Mouse (Mus musculus): ENCODE measurements at regions not wholly inside any gene's neighbourhood (a gene's known extent, or its start where the extent isn't known, plus 50 kb on each side); places are given as distances from the start of the nearest gene placed in this dataset.

GRCm38 (mm10) chr1:71937168-71937567, 274.9 kb downstream of the Mreg start:
- no peak overlapping the region for H3K9ac ChIP-seq (ENCODE audit: low read length)
- no peak overlapping the region for H3K4me2 ChIP-seq (ENCODE audit: low read depth, severe bottlenecking)
- no peak overlapping the region for H3K27ac ChIP-seq (replicated peaks; ENCODE audit: low read depth, low read length)
- ATAC-seq (ENCODE audit: insufficient number of reproducible peaks, low FRiP score, low TSS enrichment, low read depth): no peak
- H3K36me3 ChIP-seq (ENCODE audit: control insufficient read depth, insufficient read depth, low read length): no peaks in the 10 kb centered on the region
- H3K9me3 ChIP-seq (ENCODE audit: control insufficient read depth, low read length): no peaks in the 10 kb centered on the region
- WGBS: 63% methylated on average over 3 of the region's 3 CpGs
- no peaks in the 10 kb centered on the region for H3K27me3 ChIP-seq (ENCODE audit: control insufficient read depth, insufficient read depth, low read length)
- peaks cover 9% of the 10 kb centered on the region for H3K4me1 ChIP-seq (ENCODE audit: control insufficient read depth, insufficient read depth, low read length)
- DNase-seq (ENCODE audit: low spot score): no peak
- no peak overlapping the region for H3K4me3 ChIP-seq (ENCODE audit: low read depth, low read length)

GRCm38 (mm10) chr1:71936501-71937129, 275.5 kb downstream of the Mreg start:
- Histone ChIP-seq H3K9me3 (ENCODE audit: control insufficient read depth, low read length) (no peaks in the 10 kb centered on the region), H3K27me3 (ENCODE audit: control insufficient read depth, insufficient read depth, low read length) (no peaks in the 10 kb centered on the region), H3K27ac (replicated peaks; ENCODE audit: low read depth, low read length) (no peak overlapping the region), H3K36me3 (ENCODE audit: control insufficient read depth, insufficient read depth, low read length) (no peaks in the 10 kb centered on the region), H3K4me3 (ENCODE audit: low read depth, low read length) (no peak overlapping the region), H3K9ac (ENCODE audit: low read length) (no peak overlapping the region), H3K4me2 (ENCODE audit: low read depth, severe bottlenecking) (no peak overlapping the region), H3K4me1 (ENCODE audit: control insufficient read depth, insufficient read depth, low read length) (peaks cover 9% of the 10 kb centered on the region)
- ATAC-seq (ENCODE audit: insufficient number of reproducible peaks, low FRiP score, low TSS enrichment, low read depth) (no peak), DNase-seq (ENCODE audit: low spot score) (no peak)
- 21% methylated on average over 5 of the region's 5 CpGs for WGBS

- H3K9ac ChIP-seq (ENCODE audit: low read length): no peak overlapping the region
- no peak overlapping the region for H3K4me3 ChIP-seq (ENCODE audit: low read depth, low read length)
- no peaks in the 10 kb centered on the region for H3K4me1 ChIP-seq (ENCODE audit: control insufficient read depth, insufficient read depth, low read length)
- WGBS: 91% methylated on average over 2 of the region's 2 CpGs
- H3K9me3 ChIP-seq (ENCODE audit: control insufficient read depth, low read length): no peaks in the 10 kb centered on the region
- no peak overlapping the region for H3K27ac ChIP-seq (replicated peaks; ENCODE audit: low read depth, low read length)
- DNase-seq (ENCODE audit: low spot score) (no peak), ATAC-seq (ENCODE audit: insufficient number of reproducible peaks, low FRiP score, low TSS enrichment, low read depth) (no peak)
- no peaks in the 10 kb centered on the region for H3K36me3 ChIP-seq (ENCODE audit: control insufficient read depth, insufficient read depth, low read length)
- H3K27me3 ChIP-seq (ENCODE audit: control insufficient read depth, insufficient read depth, low read length): no peaks in the 10 kb centered on the region
- H3K4me2 ChIP-seq (ENCODE audit: low read depth, severe bottlenecking): no peak overlapping the region
Observed at GRCm38 (mm10) chr1:71925501-71925900, 272.5 kb upstream of the Fn1 start.

DNA sequence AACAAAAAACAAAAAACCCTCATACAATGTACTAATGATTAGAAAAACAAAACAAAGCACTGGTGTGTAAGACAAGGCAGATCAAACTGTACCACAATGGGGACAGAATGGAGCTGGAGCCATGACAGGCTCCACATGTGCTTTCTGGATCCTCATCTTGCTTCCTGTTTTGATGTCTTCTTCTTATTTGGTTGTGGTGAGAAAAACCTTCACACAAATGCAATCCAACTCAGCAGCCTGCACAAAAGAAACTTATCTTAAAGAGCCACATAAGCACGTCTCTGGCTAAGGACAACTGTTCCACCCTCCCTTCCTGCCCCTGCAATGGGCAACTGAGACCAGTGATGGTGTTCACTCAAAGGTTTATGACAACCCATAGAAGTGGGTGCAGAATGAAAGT, 271.9 kb upstream of the Fn1 start:
- Histone ChIP-seq H3K27me3 (ENCODE audit: control insufficient read depth, insufficient read depth, low read length) (no peaks in the 10 kb centered on the region), H3K9ac (ENCODE audit: low read length) (no peak overlapping the region)
- WGBS: 84% methylated on average over 1 of the region's 1 CpGs

DNA sequence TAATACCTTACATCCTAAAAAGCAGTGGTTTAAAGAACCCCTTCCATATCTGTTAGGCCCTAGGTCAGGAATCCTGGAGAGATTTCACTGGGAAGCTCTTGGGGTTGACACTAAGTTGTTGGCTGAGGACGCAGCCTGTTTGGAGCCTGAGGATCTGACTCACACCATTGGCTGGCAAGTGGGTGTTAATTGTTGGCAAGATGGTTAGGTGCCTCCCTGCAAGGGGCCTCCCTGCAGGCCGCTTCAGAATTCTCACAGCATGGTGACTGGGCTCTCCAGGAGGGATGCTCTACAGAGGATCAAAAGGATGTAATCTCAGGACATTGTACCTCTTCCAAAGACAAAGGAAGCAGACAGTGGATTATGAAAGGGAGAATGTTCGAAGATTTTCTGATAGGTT, 270.7 kb upstream of the Fn1 start:
- 39% methylated on average over 3 of the region's 3 CpGs for WGBS
- H3K9me3 ChIP-seq (ENCODE audit: control insufficient read depth, low read length): no peaks in the 10 kb centered on the region
- H3K36me3 ChIP-seq (ENCODE audit: control insufficient read depth, insufficient read depth, low read length): no peaks in the 10 kb centered on the region
- ATAC-seq (ENCODE audit: insufficient number of reproducible peaks, low FRiP score, low TSS enrichment, low read depth) (no peak), DNase-seq (ENCODE audit: low spot score) (no peak)
- H3K27ac ChIP-seq (replicated peaks; ENCODE audit: low read depth, low read length): no peak overlapping the region
- no peaks in the 10 kb centered on the region for H3K27me3 ChIP-seq (ENCODE audit: control insufficient read depth, insufficient read depth, low read length)
- H3K4me1 ChIP-seq (ENCODE audit: control insufficient read depth, insufficient read depth, low read length): no peaks in the 10 kb centered on the region
- H3K4me2 ChIP-seq (ENCODE audit: low read depth, severe bottlenecking): no peak overlapping the region
- H3K4me3 ChIP-seq (ENCODE audit: low read depth, low read length): no peak overlapping the region
- no peak overlapping the region for H3K9ac ChIP-seq (ENCODE audit: low read length)

More for the DNA sequence above, 271.9 kb upstream of the Fn1 start:
- DNase-seq (ENCODE audit: low spot score) (no peak), ATAC-seq (ENCODE audit: insufficient number of reproducible peaks, low FRiP score, low TSS enrichment, low read depth) (no peak)
- Histone ChIP-seq H3K9me3 (ENCODE audit: control insufficient read depth, low read length) (no peaks in the 10 kb centered on the region), H3K36me3 (ENCODE audit: control insufficient read depth, insufficient read depth, low read length) (no peaks in the 10 kb centered on the region), H3K27ac (replicated peaks; ENCODE audit: low read depth, low read length) (no peak overlapping the region), H3K4me2 (ENCODE audit: low read depth, severe bottlenecking) (no peak overlapping the region), H3K4me1 (ENCODE audit: control insufficient read depth, insufficient read depth, low read length) (no peaks in the 10 kb centered on the region), H3K4me3 (ENCODE audit: low read depth, low read length) (no peak overlapping the region)

DNA sequence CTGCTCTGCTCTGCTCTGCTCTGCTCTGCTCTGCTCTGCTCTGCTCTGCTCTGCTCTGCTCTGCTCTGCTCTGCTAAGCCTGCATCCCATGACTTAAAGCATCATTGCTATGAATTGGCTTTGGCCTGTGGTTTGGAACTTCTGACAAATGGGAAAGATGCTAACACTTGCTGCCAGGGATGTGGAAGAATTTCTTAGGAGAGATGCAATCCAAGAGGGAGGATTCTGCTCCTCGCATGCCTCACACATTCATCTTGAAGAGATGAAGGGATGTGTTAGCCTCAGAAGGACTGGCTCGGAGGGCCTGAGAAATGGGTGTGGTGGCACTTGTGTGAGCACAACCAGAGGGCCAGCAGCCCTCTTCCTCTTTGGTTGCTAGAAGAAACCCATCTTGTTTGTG, 268.5 kb upstream of the Fn1 start:
- H3K27me3 ChIP-seq (ENCODE audit: control insufficient read depth, insufficient read depth, low read length): no peaks in the 10 kb centered on the region
- no peak for DNase-seq (ENCODE audit: low spot score)
- H3K4me1 ChIP-seq (ENCODE audit: control insufficient read depth, insufficient read depth, low read length): no peaks in the 10 kb centered on the region
- ATAC-seq (ENCODE audit: insufficient number of reproducible peaks, low FRiP score, low TSS enrichment, low read depth): no peak
- no peak overlapping the region for H3K4me2 ChIP-seq (ENCODE audit: low read depth, severe bottlenecking)
- no peak overlapping the region for H3K27ac ChIP-seq (replicated peaks; ENCODE audit: low read depth, low read length)
- WGBS: 88% methylated on average over 2 of the region's 2 CpGs
- no peaks in the 10 kb centered on the region for H3K9me3 ChIP-seq (ENCODE audit: control insufficient read depth, low read length)
- H3K4me3 ChIP-seq (ENCODE audit: low read depth, low read length): no peak overlapping the region
- H3K36me3 ChIP-seq (ENCODE audit: control insufficient read depth, insufficient read depth, low read length): no peaks in the 10 kb centered on the region
- H3K9ac ChIP-seq (ENCODE audit: low read length): no peak overlapping the region

- Histone ChIP-seq H3K9ac (ENCODE audit: low read length) (no peak overlapping the region), H3K4me1 (ENCODE audit: control insufficient read depth, insufficient read depth, low read length) (no peaks in the 10 kb centered on the region), H3K9me3 (ENCODE audit: control insufficient read depth, low read length) (no peaks in the 10 kb centered on the region), H3K36me3 (ENCODE audit: control insufficient read depth, insufficient read depth, low read length) (no peaks in the 10 kb centered on the region), H3K27me3 (ENCODE audit: control insufficient read depth, insufficient read depth, low read length) (no peaks in the 10 kb centered on the region), H3K4me3 (ENCODE audit: low read depth, low read length) (no peak overlapping the region), H3K27ac (replicated peaks; ENCODE audit: low read depth, low read length) (no peak overlapping the region), H3K4me2 (ENCODE audit: low read depth, severe bottlenecking) (no peak overlapping the region)
- DNase-seq (ENCODE audit: low spot score) (no peak), ATAC-seq (ENCODE audit: insufficient number of reproducible peaks, low FRiP score, low TSS enrichment, low read depth) (no peak)
- 93% methylated on average over 2 of the region's 2 CpGs for WGBS
Observed at GRCm38 (mm10) chr1:71919891-71920290, 266.9 kb upstream of the Fn1 start.

GRCm38 (mm10) chr1:71917021-71917420, 264.0 kb upstream of the Fn1 start:
- WGBS: 81% methylated on average over 2 of the region's 2 CpGs

GRCm38 (mm10) chr1:71914439-71914838, 261.4 kb upstream of the Fn1 start:
- no peaks in the 10 kb centered on the region for H3K9me3 ChIP-seq (ENCODE audit: control insufficient read depth, low read length)
- H3K27ac ChIP-seq (replicated peaks; ENCODE audit: low read depth, low read length): no peak overlapping the region
- no peak overlapping the region for H3K9ac ChIP-seq (ENCODE audit: low read length)
- no peaks in the 10 kb centered on the region for H3K4me1 ChIP-seq (ENCODE audit: control insufficient read depth, insufficient read depth, low read length)
- no peak overlapping the region for H3K4me3 ChIP-seq (ENCODE audit: low read depth, low read length)
- no peak for DNase-seq (ENCODE audit: low spot score)
- no peaks in the 10 kb centered on the region for H3K36me3 ChIP-seq (ENCODE audit: control insufficient read depth, insufficient read depth, low read length)
- ATAC-seq (ENCODE audit: insufficient number of reproducible peaks, low FRiP score, low TSS enrichment, low read depth): no peak
- H3K27me3 ChIP-seq (ENCODE audit: control insufficient read depth, insufficient read depth, low read length): no peaks in the 10 kb centered on the region
- H3K4me2 ChIP-seq (ENCODE audit: low read depth, severe bottlenecking): no peak overlapping the region
- WGBS: 91% methylated on average over 3 of the region's 3 CpGs

More at GRCm38 (mm10) chr1:71917021-71917420, 264.0 kb upstream of the Fn1 start:
- no peaks in the 10 kb centered on the region for H3K4me1 ChIP-seq (ENCODE audit: control insufficient read depth, insufficient read depth, low read length)
- H3K4me3 ChIP-seq (ENCODE audit: low read depth, low read length): no peak overlapping the region
- no peak overlapping the region for H3K9ac ChIP-seq (ENCODE audit: low read length)
- no peaks in the 10 kb centered on the region for H3K36me3 ChIP-seq (ENCODE audit: control insufficient read depth, insufficient read depth, low read length)
- no peaks in the 10 kb centered on the region for H3K27me3 ChIP-seq (ENCODE audit: control insufficient read depth, insufficient read depth, low read length)
- no peak overlapping the region for H3K27ac ChIP-seq (replicated peaks; ENCODE audit: low read depth, low read length)
- H3K4me2 ChIP-seq (ENCODE audit: low read depth, severe bottlenecking): no peak overlapping the region
- H3K9me3 ChIP-seq (ENCODE audit: control insufficient read depth, low read length): no peaks in the 10 kb centered on the region
- DNase-seq (ENCODE audit: low spot score) (no peak), ATAC-seq (ENCODE audit: insufficient number of reproducible peaks, low FRiP score, low TSS enrichment, low read depth) (no peak)
